Mouse (Mus musculus) G1E (cell line): ENCODE data around the gene Tldc2. TPM values are rescaled to one million over a fixed set of nuclear protein-coding genes. Genes with fewer than 3 reads are reported as not detected.

Experiments used
- ATAC-seq: 2 replicates; pipeline ENCODE4 v1.8.0; 2016; ENCODE audit warnings: mild to moderate bottlenecking; ENCODE audit not compliant: insufficient number of reproducible peaks, poor library complexity, low FRiP score, severe bottlenecking; ENCODE audit errors: extremely low read depth
- DNase-seq: peaks from one replicate; pipeline ENCODE4 v3.0.0; 2012; ENCODE audit warnings: low spot score
- H3K27me3 ChIP-seq: 2 replicates; pipeline ENCODE4 v1.6.1; 2012; ENCODE audit warnings: mild to moderate bottlenecking, low read length, inconsistent platforms; ENCODE audit not compliant: insufficient read depth
- H3K36me3 ChIP-seq: replicated peaks from 2 replicates; pipeline ENCODE3; 2012; ENCODE audit warnings: mild to moderate bottlenecking, inconsistent platforms
- H3K4me1 ChIP-seq: 2 replicates; pipeline ENCODE4 v1.6.1; 2012; ENCODE audit warnings: low read depth, low read length, inconsistent platforms, mixed read lengths; ENCODE audit not compliant: insufficient read depth
- H3K4me3 ChIP-seq: 2 replicates; pipeline ENCODE4 v1.5.1; 2012; ENCODE audit warnings: low read depth, mild to moderate bottlenecking, inconsistent platforms, low read length, moderate library complexity, mixed read lengths
- H3K9me3 ChIP-seq: replicated peaks from 2 replicates; pipeline ENCODE4 v1.6.1; 2012; ENCODE audit warnings: inconsistent platforms
- CTCF ChIP-seq: IDR thresholded peaks from 2 replicates; pipeline ENCODE4 v1.5.1; 2012; ENCODE audit warnings: low read depth, low read length, inconsistent platforms, mixed read lengths
- GATA1 ChIP-seq: IDR thresholded peaks from 2 replicates; pipeline ENCODE4 v1.6.1; 2012; ENCODE audit warnings: borderline replicate concordance, low read length, inconsistent platforms, mixed read lengths
- GATA2 ChIP-seq: IDR thresholded peaks from 2 replicates; pipeline ENCODE4 v1.6.1; 2012; ENCODE audit warnings: low read depth, low read length, inconsistent platforms, borderline replicate concordance
- POLR2AphosphoS5 ChIP-seq: IDR thresholded peaks from 2 replicates; pipeline ENCODE4 v1.6.1; 2012; ENCODE audit warnings: low read depth, low read length, inconsistent platforms; ENCODE audit not compliant: insufficient replicate concordance
- TAL1 ChIP-seq: conservative IDR thresholded peaks from 2 replicates; pipeline ENCODE4 v1.6.1; 2012; ENCODE audit warnings: low read depth, low read length, inconsistent platforms, mixed read lengths
- polyA plus RNA-seq: library from polyadenylated mRNA; stranded (reverse); fragments of >175 nt; gene quantifications from 2 replicates; pipeline ENCODE4 v1.2.3, GENCODE M21; 2012
- total RNA-seq, 2 experiments: library from RNA; stranded (forward) in 1 of 2; stranded (reverse) in 1 of 2; fragments of 200-1000 nt in 1 of 2; fragments of >200 nt in 1 of 2; fragmentation: Nextera tagmentation in 1 of 2; gene quantifications; 2 replicates each; pipeline ENCODE4 v1.2.3; 2014 to 2017

Gene Tldc2
- total and polyA plus RNA-seq, 3 experiments = not detected

DNA sequence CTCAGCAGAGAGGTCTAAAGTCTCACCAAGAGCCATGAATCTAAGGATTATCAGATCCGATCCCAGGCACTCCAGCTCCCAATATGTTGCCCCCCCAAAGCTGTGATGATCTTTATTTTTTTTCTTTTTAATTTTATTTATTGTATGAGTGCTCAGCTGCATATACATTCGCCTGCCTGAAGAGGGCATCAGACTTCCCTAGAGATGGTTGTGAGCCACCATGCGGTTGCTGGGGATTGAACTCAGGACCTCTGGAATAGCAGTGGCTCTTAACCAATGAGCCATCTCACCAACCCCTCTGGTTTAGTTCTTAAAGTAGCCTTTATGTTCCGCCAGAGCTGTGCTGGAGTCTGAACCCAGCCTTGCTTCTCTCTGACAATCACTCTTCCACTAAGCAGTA is 33.1 kb upstream of the Tldc2 start:
- H3K4me3 ChIP-seq = no peak overlapping the region
- DNase-seq (no peak), ATAC-seq (no peak)
- H3K4me1 ChIP-seq = peaks cover 8% of the 10 kb centered on the region
- peaks cover 64% of the 10 kb centered on the region for H3K27me3 ChIP-seq
- no peaks in the 10 kb centered on the region for H3K9me3 ChIP-seq
- no peaks in the 10 kb centered on the region for H3K36me3 ChIP-seq
- TF ChIP-seq CTCF (no peak), POLR2AphosphoS5 (no peak), GATA1 (no peak), GATA2 (no peak), TAL1 (no peak)

DNA sequence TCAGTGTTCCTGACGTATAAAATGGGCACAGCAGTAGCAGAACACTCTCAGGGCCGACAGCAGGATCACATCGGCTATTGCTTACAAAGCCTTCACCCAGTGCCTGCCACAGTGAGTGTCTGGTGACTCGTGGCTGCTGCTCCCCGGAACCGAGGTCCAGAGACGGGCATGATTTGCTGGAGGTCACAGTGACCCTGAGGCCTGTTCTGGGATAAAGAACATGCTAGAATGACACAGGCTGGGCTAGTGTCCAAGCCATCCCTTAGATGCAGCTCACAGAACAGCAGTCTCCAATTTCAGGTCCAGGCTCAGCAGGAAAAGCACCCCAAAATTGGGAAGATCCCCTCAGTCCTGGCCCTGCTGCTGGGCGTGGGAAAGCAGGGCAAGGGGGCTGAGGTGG is 32.6 kb upstream of the Tldc2 start:
- H3K4me1 ChIP-seq = peaks cover 7% of the 10 kb centered on the region
- no peaks in the 10 kb centered on the region for H3K36me3 ChIP-seq
- TF ChIP-seq GATA1 (no peak), GATA2 (no peak), POLR2AphosphoS5 (no peak), TAL1 (no peak), CTCF (no peak)
- H3K27me3 ChIP-seq = peaks cover 66% of the 10 kb centered on the region
- DNase-seq (no peak), ATAC-seq (no peak)
- no peak overlapping the region for H3K4me3 ChIP-seq
- H3K9me3 ChIP-seq = no peaks in the 10 kb centered on the region

DNA sequence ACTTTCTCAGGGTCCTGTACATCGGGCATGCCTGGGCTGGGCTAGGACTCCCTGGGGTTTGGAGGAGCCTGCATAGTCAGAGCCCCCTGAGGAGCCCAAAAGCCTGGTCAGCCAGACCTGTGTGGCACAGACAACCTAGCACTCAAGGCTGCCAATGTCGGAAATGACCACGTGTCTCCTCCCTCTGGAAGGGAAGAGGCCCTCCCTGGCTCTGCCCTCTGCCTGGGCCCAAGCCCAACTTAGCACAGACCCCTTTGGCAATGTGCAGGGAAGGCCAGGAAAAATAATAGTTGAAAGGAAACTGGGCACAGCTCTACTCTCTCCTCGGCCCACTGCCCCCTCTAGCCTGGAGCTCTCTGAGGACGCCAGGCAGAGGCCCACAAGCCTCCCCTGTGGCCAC is 32.0 kb upstream of the Tldc2 start:
- Histone ChIP-seq H3K4me3 (no peak overlapping the region), H3K36me3 (no peaks in the 10 kb centered on the region), H3K27me3 (peaks cover 66% of the 10 kb centered on the region), H3K9me3 (no peaks in the 10 kb centered on the region), H3K4me1 (peaks cover 7% of the 10 kb centered on the region)
- TF ChIP-seq GATA1 = no peak
- TF ChIP-seq CTCF = no peak
- no peak for TF ChIP-seq GATA2
- no peak for TF ChIP-seq TAL1
- TF ChIP-seq POLR2AphosphoS5 = no peak
- DNase-seq = no peak
- ATAC-seq = no peak

GRCm38 (mm10) chr2:157055721-157056120 is 31.1 kb upstream of the Tldc2 start:
- no peaks in the 10 kb centered on the region for H3K9me3 ChIP-seq
- ATAC-seq (no peak), DNase-seq (no peak)
- TF ChIP-seq GATA2 (no peak), TAL1 (no peak)
- H3K36me3 ChIP-seq = no peaks in the 10 kb centered on the region
- no peak overlapping the region for H3K4me3 ChIP-seq
- peaks cover 69% of the 10 kb centered on the region for H3K27me3 ChIP-seq
- H3K4me1 ChIP-seq = peaks cover 7% of the 10 kb centered on the region

GRCm38 (mm10) chr2:157057186-157057585 is 29.7 kb upstream of the Tldc2 start:
- H3K27me3 ChIP-seq = peaks cover 72% of the 10 kb centered on the region
- ATAC-seq = no peak
- H3K36me3 ChIP-seq = no peaks in the 10 kb centered on the region
- H3K4me1 ChIP-seq = peaks cover 7% of the 10 kb centered on the region
- TF ChIP-seq GATA2 = no peak
- no peak for TF ChIP-seq POLR2AphosphoS5
- TF ChIP-seq CTCF = no peak
- TF ChIP-seq TAL1 = no peak
- no peak for TF ChIP-seq GATA1
- no peaks in the 10 kb centered on the region for H3K9me3 ChIP-seq
- no peak overlapping the region for H3K4me3 ChIP-seq
- no peak for DNase-seq

GRCm38 (mm10) chr2:157057758-157058157 is 29.1 kb upstream of the Tldc2 start:
- Histone ChIP-seq H3K4me1 (peaks cover 7% of the 10 kb centered on the region), H3K36me3 (no peaks in the 10 kb centered on the region), H3K4me3 (no peak overlapping the region), H3K27me3 (peaks cover 72% of the 10 kb centered on the region), H3K9me3 (no peaks in the 10 kb centered on the region)
- TF ChIP-seq CTCF (no peak), POLR2AphosphoS5 (no peak), TAL1 (no peak), GATA1 (no peak), GATA2 (no peak)
- no peak for DNase-seq
- no peak for ATAC-seq
